Mouse (Mus musculus): ENCODE results near the gene Gm17655.

DNA sequence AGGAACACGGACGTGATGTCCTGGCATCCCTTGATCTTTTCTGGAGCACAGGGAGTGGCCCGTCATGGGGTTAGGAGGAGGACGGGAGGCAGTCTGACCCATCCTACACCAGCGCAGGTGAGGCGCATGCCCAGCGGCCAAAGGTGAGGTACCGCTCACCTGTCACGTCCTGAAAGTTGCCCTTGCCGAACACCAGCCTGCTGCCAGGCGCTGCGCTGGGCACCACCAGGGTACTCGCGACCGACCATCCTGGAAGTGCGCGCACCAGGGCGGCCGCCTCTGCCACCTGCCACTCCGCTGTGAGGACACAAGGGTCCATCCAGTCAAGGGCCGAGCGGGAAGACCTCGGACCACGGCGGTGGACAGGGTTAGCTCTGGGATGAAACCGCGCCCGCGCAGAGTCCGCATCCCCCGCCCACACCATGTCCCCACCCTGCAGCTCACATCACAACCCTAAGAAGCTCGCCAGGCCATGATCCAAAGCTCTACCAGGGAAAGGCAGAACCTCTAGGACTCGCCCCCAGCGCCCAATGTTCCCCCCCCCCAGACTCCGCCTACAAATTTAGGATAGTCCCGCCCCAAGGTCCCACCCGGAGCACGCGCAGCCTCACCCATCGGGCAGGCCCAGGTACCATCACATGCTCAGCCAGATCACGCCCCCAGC is 34.7 kb upstream of the Gm17655 start:
- TF ChIP-seq CTCF (IDR thresholded peaks at IDR 0.05; ENCODE audit: low read depth): 0 out of 2 replicates have a peak, but pooled peaks have one; percentile 1
- TF ChIP-seq EP300 (optimal IDR thresholded peaks at IDR 0.05): no peak

Measured in stomach, postnatal 0 days (tissue).